Mouse (Mus musculus): ENCODE data around the gene Efemp2.

Efemp2 gene

DNA sequence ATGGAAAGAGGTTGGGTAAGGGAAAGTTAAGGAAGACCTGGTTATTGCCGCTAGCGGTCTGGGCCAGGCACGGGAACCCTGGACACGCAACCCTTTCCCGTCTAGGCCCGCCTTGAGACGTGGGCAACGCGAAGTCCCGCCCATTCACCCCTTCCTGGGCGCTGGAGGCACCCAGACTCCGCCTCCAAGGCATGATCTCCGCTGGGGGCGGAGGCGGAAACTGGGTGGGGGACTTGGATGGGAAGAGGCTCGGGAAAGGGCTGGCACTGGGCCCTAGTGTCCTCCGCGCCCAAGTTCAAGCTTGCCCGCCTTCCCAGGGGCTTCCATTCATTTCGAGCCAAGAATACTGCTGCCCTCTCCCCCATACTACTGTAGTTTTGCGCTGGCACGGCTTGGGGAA lies at the start of gene Efemp2:
TSS of gene Efemp2 (plus strand) at position 235 of the 400 bp plus-strand sequence.
- peak; percentile 53 for DNase-seq (ENCODE audit: low read depth)

GRCm38 (mm10) chr19:5424092-5424781 lies 49.5 kb upstream of the Efemp2 start:
- no peak for DNase-seq (ENCODE audit: low read depth)

GRCm38 (mm10) chr19:5424782-5425741 lies 48.7 kb upstream of the Efemp2 start, which contains the start of the genes Drap1 and AI837181:
Drap1 (minus strand) TSS chr19:5424979.
AI837181 (plus strand) TSS chr19:5425144.
- peak; percentile 97 for DNase-seq (ENCODE audit: low read depth)

DNA sequence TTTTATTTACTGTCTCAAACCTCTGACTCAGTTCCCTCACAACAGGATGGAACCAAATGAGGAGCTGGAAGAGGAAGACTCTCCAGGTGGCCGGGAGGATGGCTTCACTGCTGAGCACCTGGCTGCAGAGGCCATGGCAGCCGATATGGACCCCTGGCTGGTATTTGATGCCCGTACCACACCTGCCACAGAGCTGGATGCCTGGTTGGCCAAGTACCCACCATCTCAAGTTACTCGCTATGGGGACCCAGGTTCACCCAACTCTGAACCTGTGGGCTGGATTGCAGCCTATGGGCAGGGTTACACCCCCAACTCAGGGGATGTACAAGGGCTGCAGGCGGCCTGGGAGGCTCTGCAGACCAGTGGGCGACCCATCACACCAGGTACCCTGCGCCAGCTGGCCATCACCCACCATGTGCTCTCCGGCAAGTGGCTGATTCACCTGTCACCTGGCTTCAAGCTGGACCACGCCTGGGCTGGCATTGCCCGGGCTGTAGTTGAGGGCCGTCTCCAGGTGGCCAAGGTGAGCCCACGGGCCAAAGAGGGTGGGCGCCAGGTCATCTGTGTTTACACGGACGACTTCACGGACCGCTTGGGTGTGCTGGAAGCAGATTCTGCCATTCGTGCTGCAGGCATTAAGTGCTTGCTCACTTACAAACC lies 47.7 kb upstream of the Efemp2 start:
- no peak for DNase-seq (ENCODE audit: low read depth)

DNA sequence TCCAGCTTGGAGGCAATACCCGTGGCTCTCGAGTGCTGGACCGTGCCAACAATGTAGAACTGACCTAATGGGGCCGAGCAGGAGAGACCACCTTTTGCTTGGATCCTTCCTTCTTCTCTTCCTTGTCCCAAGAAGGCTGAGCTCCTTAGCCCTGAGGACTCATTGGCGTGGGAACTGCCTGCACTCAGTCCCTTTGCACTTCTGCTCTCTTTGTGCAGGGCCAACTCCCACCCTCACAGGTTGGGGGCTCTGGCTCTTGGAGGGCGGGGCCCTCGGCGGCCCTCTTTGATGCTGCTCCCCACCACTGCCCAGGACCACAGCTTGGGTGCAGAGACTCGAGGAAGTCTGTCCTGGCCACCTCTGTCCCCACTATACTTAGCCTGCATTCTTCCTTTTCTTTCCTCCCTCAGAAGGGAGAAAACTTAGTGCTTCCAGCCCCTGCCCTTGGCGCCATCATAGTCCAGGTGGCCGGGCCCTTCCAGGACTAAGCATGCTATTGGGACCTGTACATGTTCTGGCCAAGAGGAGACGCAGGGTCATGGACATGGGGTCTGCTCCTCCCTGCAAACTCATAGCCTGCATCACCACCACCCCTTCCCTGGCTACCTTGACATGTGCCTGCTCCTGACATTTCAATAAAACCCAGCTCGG lies 47.0 kb upstream of the Efemp2 start:
- DNase-seq (ENCODE audit: low read depth): no peak

GRCm38 (mm10) chr19:5428083-5428482 lies 45.7 kb upstream of the Efemp2 start:
- DNase-seq (ENCODE audit: low read depth): peak; percentile 69

- no peak for DNase-seq (ENCODE audit: low read depth)
Measured at GRCm38 (mm10) chr19:5429219-5429618, 44.5 kb upstream of the Efemp2 start.

- DNase-seq (ENCODE audit: low read depth): no peak
Measured at GRCm38 (mm10) chr19:5429806-5430205, 43.9 kb upstream of the Efemp2 start.

- DNase-seq (ENCODE audit: low read depth): no peak
Measured at GRCm38 (mm10) chr19:5430408-5430807, 43.3 kb upstream of the Efemp2 start.

DNA sequence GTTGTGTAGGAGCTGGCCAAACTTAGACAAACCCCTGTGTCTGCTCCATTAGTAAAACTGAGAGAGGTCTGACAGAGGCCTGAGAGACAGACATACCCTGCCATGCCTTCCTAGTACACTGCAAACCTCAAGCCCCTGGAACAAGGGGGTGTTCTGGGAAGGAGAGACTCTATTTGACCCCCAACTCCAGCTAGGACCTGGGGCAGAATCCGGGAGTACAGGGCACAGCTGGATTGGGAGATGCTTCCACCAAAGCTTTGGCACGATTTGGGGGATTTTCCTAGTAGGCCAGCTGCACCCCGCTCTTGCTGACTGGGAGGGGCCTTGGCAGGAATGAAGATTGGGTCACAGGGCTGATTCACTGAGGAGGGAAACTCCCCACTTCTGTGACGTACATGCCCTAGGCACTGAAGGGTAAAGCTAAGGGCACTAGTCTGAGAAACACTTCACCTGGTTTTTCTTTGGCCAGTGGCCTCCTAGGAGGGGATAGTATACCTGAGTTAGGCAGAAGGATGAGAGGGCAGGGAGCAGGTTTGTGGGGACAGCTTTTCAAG lies 41.8 kb upstream of the Efemp2 start:
- no peak for DNase-seq (ENCODE audit: low read depth)

GRCm38 (mm10) chr19:5432992-5433852 lies 40.5 kb upstream of the Efemp2 start:
- DNase-seq (ENCODE audit: low read depth): peak; percentile 80

DNA sequence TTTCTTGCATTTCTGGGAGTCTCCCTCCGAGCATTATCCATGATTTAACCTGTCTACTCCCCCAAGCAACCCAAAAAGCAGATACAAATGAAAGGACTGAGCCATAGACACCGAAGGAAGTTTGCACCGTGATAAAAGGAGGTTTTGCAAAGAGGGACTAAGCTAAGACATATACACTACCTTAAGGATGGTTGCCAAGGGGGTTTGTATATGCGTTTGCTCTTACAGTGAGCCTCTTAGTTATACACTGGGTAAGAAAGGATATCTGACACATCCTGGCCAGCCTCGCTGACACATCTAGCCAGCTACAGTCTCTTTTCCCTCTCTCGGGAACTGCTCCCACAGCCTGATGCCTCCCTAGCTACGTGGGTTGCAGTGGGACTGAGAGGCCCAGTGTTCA lies 39.8 kb upstream of the Efemp2 start:
- DNase-seq (ENCODE audit: low read depth): no peak

DNA sequence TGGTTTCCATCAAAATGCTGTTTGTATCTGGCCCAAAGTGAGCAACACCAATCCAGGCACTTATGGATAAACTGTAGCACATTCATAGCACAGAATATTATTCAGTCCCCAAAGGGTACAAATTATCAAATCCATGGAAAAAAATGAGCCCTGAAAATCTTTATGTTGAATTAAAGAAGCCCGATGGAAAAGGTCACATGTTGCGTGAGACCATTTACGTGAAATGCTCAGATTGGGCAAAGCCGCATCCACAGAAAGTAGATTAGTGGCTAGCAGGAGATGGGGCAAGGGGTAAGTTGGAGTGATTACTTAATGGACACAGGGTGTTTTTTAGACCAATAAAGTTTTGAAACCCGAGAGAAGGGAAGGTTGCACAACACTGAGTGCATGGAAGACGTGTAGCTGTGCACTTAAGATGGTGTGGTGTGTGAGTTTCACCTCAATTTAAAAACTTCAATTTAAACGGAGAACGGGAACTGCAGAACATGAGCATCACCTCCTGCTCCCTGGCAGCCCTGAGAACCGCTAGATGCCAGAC lies 29.3 kb upstream of the Efemp2 start:
- DNase-seq (ENCODE audit: low read depth): no peak

- no peak for DNase-seq (ENCODE audit: low read depth)
Measured at GRCm38 (mm10) chr19:5444954-5445353, 28.8 kb upstream of the Efemp2 start.

GRCm38 (mm10) chr19:5445747-5446146 lies 28.0 kb upstream of the Efemp2 start:
- DNase-seq (ENCODE audit: low read depth): no peak

GRCm38 (mm10) chr19:5447515-5448353 lies 26.0 kb upstream of the Efemp2 start, which contains the start of gene Fosl1:
Fosl1 (plus strand) TSS chr19:5447547.
- peak; percentile 92 for DNase-seq (ENCODE audit: low read depth)

- DNase-seq (ENCODE audit: low read depth): peak; percentile 47
Measured at GRCm38 (mm10) chr19:5448354-5449150, 25.2 kb upstream of the Efemp2 start.

GRCm38 (mm10) chr19:5449673-5450072 lies 24.1 kb upstream of the Efemp2 start:
- no peak for DNase-seq (ENCODE audit: low read depth)
